Mouse (Mus musculus) G1E (cell line): ENCODE results near the gene Gpc6. TPM values are rescaled to one million over a fixed set of nuclear protein-coding genes. Genes with fewer than 3 reads are reported as not detected.

Experiments
- ATAC-seq: 2 replicates; pipeline ENCODE4 v1.8.0; 2016; ENCODE audit warnings: mild to moderate bottlenecking; ENCODE audit not compliant: insufficient number of reproducible peaks, poor library complexity, low FRiP score, severe bottlenecking; ENCODE audit errors: extremely low read depth
- DNase-seq: peaks from one replicate; pipeline ENCODE4 v3.0.0; 2012; ENCODE audit warnings: low spot score
- H3K27me3 ChIP-seq: 2 replicates; pipeline ENCODE4 v1.6.1; 2012; ENCODE audit warnings: mild to moderate bottlenecking, low read length, inconsistent platforms; ENCODE audit not compliant: insufficient read depth
- H3K36me3 ChIP-seq: replicated peaks from 2 replicates; pipeline ENCODE3; 2012; ENCODE audit warnings: mild to moderate bottlenecking, inconsistent platforms
- H3K4me1 ChIP-seq: 2 replicates; pipeline ENCODE4 v1.6.1; 2012; ENCODE audit warnings: low read depth, low read length, inconsistent platforms, mixed read lengths; ENCODE audit not compliant: insufficient read depth
- H3K4me3 ChIP-seq: 2 replicates; pipeline ENCODE4 v1.5.1; 2012; ENCODE audit warnings: low read depth, mild to moderate bottlenecking, inconsistent platforms, low read length, moderate library complexity, mixed read lengths
- H3K9me3 ChIP-seq: replicated peaks from 2 replicates; pipeline ENCODE4 v1.6.1; 2012; ENCODE audit warnings: inconsistent platforms
- CTCF ChIP-seq: IDR thresholded peaks from 2 replicates; pipeline ENCODE4 v1.5.1; 2012; ENCODE audit warnings: low read depth, low read length, inconsistent platforms, mixed read lengths
- GATA1 ChIP-seq: IDR thresholded peaks from 2 replicates; pipeline ENCODE4 v1.6.1; 2012; ENCODE audit warnings: borderline replicate concordance, low read length, inconsistent platforms, mixed read lengths
- GATA2 ChIP-seq: IDR thresholded peaks from 2 replicates; pipeline ENCODE4 v1.6.1; 2012; ENCODE audit warnings: low read depth, low read length, inconsistent platforms, borderline replicate concordance
- POLR2AphosphoS5 ChIP-seq: IDR thresholded peaks from 2 replicates; pipeline ENCODE4 v1.6.1; 2012; ENCODE audit warnings: low read depth, low read length, inconsistent platforms; ENCODE audit not compliant: insufficient replicate concordance
- TAL1 ChIP-seq: conservative IDR thresholded peaks from 2 replicates; pipeline ENCODE4 v1.6.1; 2012; ENCODE audit warnings: low read depth, low read length, inconsistent platforms, mixed read lengths
- polyA plus RNA-seq: library from polyadenylated mRNA; stranded (reverse); fragments of >175 nt; gene quantifications from 2 replicates; pipeline ENCODE4 v1.2.3, GENCODE M21; 2012
- total RNA-seq, 2 experiments: library from RNA; stranded (forward) in 1 of 2; stranded (reverse) in 1 of 2; fragments of 200-1000 nt in 1 of 2; fragments of >200 nt in 1 of 2; fragmentation: Nextera tagmentation in 1 of 2; gene quantifications; 2 replicates each; pipeline ENCODE4 v1.2.3; 2014 to 2017

Gene Gpc6
- total and polyA plus RNA-seq, 3 experiments = 0.22 TPM; not detected in 2

- no peak for DNase-seq
- no peak for ATAC-seq
- no peaks in the 10 kb centered on the region for H3K4me1 ChIP-seq
- no peaks in the 10 kb centered on the region for H3K27me3 ChIP-seq
- no peaks in the 10 kb centered on the region for H3K36me3 ChIP-seq
- H3K4me3 ChIP-seq = no peak overlapping the region
- peaks cover 55% of the 10 kb centered on the region for H3K9me3 ChIP-seq
- TF ChIP-seq POLR2AphosphoS5 (no peak), GATA2 (no peak), GATA1 (no peak), TAL1 (no peak), CTCF (no peak)
Observed at GRCm38 (mm10) chr14:117810321-117811270, 885.5 kb downstream of the Gpc6 start.

- Histone ChIP-seq H3K4me3 (no peak overlapping the region), H3K36me3 (no peaks in the 10 kb centered on the region), H3K4me1 (no peaks in the 10 kb centered on the region), H3K27me3 (no peaks in the 10 kb centered on the region), H3K9me3 (peaks cover 51% of the 10 kb centered on the region)
- TF ChIP-seq POLR2AphosphoS5 (no peak), TAL1 (no peak), GATA1 (no peak), CTCF (no peak), GATA2 (no peak)
- no peak for ATAC-seq
- no peak for DNase-seq
Observed at GRCm38 (mm10) chr14:117813473-117813872, 888.4 kb downstream of the Gpc6 start.

- H3K4me3 ChIP-seq = no peak overlapping the region
- TF ChIP-seq POLR2AphosphoS5 (no peak), CTCF (no peak), GATA2 (no peak), GATA1 (no peak), TAL1 (no peak)
- H3K27me3 ChIP-seq = no peaks in the 10 kb centered on the region
- peaks cover 44% of the 10 kb centered on the region for H3K9me3 ChIP-seq
- ATAC-seq = no peak
- H3K36me3 ChIP-seq = no peaks in the 10 kb centered on the region
- DNase-seq = no peak
- no peaks in the 10 kb centered on the region for H3K4me1 ChIP-seq
Observed at GRCm38 (mm10) chr14:117816008-117816407, 890.9 kb downstream of the Gpc6 start.

GRCm38 (mm10) chr14:117816706-117817105 is 891.6 kb downstream of the Gpc6 start:
- TF ChIP-seq POLR2AphosphoS5 = no peak
- no peak for TF ChIP-seq TAL1
- TF ChIP-seq CTCF = no peak
- TF ChIP-seq GATA1 = no peak
- no peak for TF ChIP-seq GATA2
- no peaks in the 10 kb centered on the region for H3K4me1 ChIP-seq
- DNase-seq (no peak), ATAC-seq (no peak)
- no peaks in the 10 kb centered on the region for H3K36me3 ChIP-seq
- H3K9me3 ChIP-seq = peaks cover 44% of the 10 kb centered on the region
- H3K4me3 ChIP-seq = no peak overlapping the region
- H3K27me3 ChIP-seq = no peaks in the 10 kb centered on the region

GRCm38 (mm10) chr14:117817196-117817595 is 892.1 kb downstream of the Gpc6 start:
- DNase-seq (no peak), ATAC-seq (no peak)
- H3K36me3 ChIP-seq = no peaks in the 10 kb centered on the region
- TF ChIP-seq CTCF (no peak), GATA1 (no peak), TAL1 (no peak)
- no peaks in the 10 kb centered on the region for H3K4me1 ChIP-seq
- H3K4me3 ChIP-seq = no peak overlapping the region
- peaks cover 39% of the 10 kb centered on the region for H3K9me3 ChIP-seq
- no peaks in the 10 kb centered on the region for H3K27me3 ChIP-seq

- ATAC-seq = no peak
- Histone ChIP-seq H3K27me3 (no peaks in the 10 kb centered on the region), H3K36me3 (no peaks in the 10 kb centered on the region), H3K4me1 (no peaks in the 10 kb centered on the region), H3K4me3 (no peak overlapping the region), H3K9me3 (peaks cover 44% of the 10 kb centered on the region)
- no peak for DNase-seq
- TF ChIP-seq TAL1 (no peak), POLR2AphosphoS5 (no peak), CTCF (no peak), GATA1 (no peak), GATA2 (no peak)
Observed at GRCm38 (mm10) chr14:117824491-117824890, 899.4 kb downstream of the Gpc6 start.
